Mouse (Mus musculus): ENCODE measurements around the gene Pi4kb.

DNA sequence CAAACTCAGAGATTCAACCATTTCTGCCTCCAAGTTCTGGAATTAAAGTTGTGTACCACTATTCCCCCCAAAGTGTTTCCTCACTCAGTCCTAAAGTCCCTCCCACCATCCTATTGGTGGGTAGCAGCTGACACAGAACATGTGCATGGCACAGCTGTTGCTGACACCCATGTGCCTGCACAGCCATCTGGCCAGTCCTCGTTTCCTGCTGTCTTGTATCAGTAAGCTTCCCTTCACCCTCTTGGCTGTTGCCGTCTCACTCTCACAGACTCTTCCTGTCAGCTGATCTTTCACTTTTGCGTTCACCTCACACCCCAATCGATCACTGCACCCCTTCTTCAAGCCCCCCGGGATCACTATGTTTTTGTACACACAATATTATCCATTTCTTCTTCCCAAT, 53.2 kb downstream of the Pi4kb start:
- TF ChIP-seq CTCF (IDR thresholded peaks at IDR 0.05; ENCODE audit: low read depth) (no peak), EP300 (optimal IDR thresholded peaks at IDR 0.05) (no peak)
